Mouse (Mus musculus) B cell, adult 2 months (primary cell): ENCODE data around the gene Nme4.
"Not testable (repeated sequence)": the region's sequence is repeated elsewhere in the genome, so short reads cannot be mapped to it uniquely, and the experiment has no call there.

ENCODE experiments used
- DNase-seq, 2 experiments: peaks; one replicate each; pipeline ENCODE4 v3.0.0; 2022

Nme4 gene

DNA sequence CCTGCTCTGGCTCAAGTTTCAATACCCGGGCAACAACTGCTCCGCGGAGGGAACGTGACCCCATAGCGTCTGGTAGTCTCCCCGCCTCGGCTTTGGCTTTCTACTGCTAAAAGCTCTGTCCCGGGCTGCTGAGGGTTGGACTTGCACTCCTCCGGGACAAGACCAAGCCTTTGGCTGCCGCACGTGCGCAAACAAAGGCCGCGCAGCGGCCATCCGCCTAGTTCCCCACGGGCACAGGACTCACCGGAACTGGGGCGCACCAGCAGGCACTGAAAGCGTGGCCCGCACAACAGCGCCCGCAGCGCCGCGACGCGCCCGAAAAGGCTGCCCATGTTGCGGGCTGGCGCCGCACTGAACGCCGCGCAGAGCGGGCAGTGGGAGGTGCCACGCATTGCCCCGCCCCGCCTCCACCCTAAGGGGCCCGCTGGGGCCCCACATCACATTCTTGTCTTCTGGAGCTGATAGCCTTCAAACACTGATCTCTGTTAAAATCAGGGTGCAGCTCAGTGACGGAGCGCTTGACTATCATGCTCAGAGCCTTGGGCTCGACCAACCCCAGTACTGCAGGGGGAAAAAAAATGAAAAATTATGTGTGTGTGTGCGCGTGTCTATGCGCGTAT lies at the start of gene Nme4:
Gene Nme4, minus strand, starts transcription at position 482 of the 620 bp plus-strand sequence.
- peak; percentile 62 to 64 for DNase-seq

DNA sequence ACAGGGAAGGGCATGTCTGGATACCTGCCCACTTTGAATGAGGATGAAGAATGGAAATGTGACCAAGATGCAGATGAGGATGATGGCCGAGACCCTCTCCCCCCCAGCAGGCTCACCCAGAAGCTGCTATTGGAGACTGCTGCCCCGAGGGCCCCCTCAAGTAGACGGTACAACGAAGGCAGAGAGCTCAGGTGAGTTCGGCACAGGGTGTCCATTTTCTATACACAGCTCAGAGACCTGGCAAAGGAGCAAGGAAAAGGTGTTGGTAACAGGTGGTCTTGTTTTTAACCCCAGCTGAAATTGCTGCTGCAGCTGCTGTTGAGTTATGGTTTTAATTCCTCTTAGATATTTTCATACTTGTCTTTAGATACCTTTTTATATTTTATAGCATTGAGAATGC lies 48.0 kb upstream of the Nme4 start:
- no peak for DNase-seq

- no peak for DNase-seq
Observed at GRCm38 (mm10) chr17:26142796-26143195, 47.4 kb upstream of the Nme4 start.

DNA sequence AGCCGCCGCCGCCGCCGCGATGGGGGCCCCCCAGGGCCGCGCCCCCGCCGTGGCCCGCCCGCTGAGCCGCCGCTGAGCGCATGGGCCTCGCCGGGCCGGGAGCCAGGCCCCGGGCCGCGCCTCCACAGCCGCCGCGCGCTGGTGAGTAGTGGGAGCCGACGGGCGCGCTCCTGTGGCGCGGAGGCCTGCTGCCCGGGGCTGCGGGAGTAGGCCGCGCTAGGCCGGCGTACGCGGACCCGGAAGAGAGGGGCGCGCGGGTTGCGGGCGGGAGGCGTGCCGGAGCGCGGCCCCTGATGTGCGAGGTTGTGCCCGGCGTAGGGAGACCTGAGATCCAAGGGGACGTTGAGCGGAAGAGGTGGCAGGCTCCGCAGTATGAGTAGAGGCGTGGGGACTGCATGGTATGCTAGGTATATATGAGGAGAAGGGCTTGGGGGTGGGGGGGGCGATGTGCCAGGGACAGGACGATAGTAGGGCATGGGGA lies 43.5 kb upstream of the Nme4 start:
- DNase-seq, result no peak

DNA sequence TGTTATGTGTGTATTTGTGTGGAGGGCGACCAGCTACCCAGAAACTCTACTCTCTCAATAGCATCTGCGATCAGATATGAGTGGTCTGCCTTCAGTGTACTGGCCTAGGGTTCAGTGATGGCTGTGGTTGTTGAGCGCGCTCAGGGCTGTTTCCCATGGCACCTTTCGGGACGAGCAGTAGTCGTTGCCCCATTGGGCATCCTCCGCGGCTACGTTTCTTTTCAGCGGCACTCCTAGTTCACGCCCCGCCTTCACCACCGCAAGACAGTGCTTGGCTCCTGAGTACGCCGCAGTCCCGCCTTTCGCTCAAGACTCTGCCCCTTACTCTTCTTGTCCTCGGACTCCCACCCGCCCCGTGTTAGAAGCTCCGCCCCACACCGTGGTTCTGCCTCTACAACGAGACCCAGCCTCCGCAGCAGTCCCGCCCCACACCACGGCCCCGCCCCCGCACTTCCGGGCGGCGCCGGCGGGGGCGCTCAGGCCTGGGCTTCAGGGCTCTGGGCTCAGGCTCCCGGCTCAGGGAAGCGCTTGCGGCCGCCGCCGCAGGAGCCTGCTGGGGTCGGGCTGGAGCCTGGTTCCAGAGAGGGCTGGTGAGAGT lies 42.9 kb upstream of the Nme4 start, which contains the start of gene Axin1:
Gene Axin1, plus strand, starts transcription at position 450 of the 598 bp plus-strand sequence.
- DNase-seq, result peak; percentile 95 to 96

- DNase-seq, result no peak
Observed at GRCm38 (mm10) chr17:26137751-26138130, 42.3 kb upstream of the Nme4 start.

DNA sequence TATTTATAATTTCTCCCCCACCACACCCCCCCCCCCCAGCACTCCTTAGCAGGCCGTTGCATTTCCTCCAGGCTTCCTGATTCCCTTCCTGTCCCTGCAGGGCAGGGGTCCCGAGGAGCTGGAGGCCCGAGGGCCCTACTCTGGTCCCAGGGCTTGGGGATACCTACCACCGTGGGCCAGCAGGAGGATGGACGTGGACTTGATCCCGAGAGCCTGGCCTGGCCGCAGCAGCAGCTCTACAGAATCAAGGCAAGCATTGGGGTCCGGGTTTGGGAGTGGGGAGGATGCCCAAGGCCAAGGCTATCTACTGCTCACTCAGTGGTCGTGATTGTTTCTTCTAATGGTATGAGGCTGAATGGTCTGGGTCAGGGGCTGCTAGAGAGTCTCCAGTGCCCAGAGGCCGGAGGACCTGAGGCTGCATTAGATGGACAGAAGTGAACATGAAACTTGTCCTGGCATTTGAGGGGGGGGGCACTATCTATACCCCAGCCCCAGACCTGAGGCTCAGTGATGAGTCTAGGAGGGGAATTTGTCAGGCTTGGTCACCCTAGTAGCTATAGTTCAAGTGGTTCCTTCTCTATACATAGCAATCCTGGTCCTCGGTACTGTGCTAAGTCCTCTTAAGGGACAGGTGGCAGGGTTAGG lies 41.8 kb upstream of the Nme4 start:
- no peak for DNase-seq

DNA sequence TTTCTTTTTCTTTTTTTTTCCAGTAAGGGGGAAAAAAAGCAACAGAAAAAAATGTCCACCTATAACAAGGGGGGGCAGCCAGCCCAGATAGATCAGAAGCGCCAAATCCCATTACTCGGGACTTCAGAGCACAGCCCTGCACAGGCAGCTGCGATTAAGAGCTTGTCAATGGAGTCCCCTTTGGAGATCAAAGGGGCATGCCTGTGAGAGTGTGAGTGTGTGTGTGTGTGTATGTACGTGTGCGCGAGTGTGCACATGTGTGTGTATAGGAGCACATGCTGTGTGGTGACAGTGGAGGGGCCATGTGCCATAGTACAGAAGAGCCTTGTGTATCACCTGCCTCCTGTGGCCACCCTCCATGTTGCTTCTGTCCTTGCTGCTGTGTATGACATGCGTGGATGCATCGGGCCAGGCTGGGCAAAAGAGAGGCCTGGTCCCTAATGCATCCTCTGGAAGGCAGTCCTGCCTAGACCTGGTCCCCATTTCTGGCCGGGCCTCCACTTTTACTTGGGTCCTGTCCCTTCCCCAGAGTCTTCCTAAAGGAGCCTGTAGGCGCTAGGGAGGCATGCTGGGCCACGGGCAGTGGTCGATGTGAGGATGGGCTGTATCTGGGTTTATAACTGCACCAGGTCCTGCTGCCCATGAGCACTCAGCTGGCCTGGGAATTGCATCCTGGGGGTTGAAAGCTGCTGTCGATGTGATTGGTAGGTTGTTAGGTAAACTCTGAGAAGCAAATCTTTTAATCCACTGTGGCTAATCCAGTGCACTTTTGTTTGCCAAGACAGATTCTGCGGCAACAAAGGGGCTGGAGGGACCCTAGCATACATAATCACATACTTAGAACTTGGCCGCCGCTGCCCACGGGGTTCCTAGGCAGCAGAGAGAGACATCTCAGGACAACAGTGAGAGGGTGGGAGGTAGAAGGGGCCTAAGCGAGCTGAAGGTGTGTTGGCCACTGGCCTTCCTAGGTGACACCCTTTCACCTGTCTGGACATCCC lies 36.8 kb upstream of the Nme4 start:
- no peak for DNase-seq

- no peak for DNase-seq
Observed at GRCm38 (mm10) chr17:26131062-26131732, 35.8 kb upstream of the Nme4 start.

GRCm38 (mm10) chr17:26125226-26125625 lies 29.8 kb upstream of the Nme4 start:
- DNase-seq, result no peak

- DNase-seq, result no peak
Observed at GRCm38 (mm10) chr17:26124560-26124959, 29.2 kb upstream of the Nme4 start.

GRCm38 (mm10) chr17:26123267-26123684 lies 27.9 kb upstream of the Nme4 start, which contains the start of gene Mrpl28:
Gene Mrpl28 (plus strand): TSS chr17:26123500.
- peak; percentile 82 to 86 for DNase-seq

- DNase-seq, result no peak
Observed at GRCm38 (mm10) chr17:26122431-26123140, 27.2 kb upstream of the Nme4 start.

DNA sequence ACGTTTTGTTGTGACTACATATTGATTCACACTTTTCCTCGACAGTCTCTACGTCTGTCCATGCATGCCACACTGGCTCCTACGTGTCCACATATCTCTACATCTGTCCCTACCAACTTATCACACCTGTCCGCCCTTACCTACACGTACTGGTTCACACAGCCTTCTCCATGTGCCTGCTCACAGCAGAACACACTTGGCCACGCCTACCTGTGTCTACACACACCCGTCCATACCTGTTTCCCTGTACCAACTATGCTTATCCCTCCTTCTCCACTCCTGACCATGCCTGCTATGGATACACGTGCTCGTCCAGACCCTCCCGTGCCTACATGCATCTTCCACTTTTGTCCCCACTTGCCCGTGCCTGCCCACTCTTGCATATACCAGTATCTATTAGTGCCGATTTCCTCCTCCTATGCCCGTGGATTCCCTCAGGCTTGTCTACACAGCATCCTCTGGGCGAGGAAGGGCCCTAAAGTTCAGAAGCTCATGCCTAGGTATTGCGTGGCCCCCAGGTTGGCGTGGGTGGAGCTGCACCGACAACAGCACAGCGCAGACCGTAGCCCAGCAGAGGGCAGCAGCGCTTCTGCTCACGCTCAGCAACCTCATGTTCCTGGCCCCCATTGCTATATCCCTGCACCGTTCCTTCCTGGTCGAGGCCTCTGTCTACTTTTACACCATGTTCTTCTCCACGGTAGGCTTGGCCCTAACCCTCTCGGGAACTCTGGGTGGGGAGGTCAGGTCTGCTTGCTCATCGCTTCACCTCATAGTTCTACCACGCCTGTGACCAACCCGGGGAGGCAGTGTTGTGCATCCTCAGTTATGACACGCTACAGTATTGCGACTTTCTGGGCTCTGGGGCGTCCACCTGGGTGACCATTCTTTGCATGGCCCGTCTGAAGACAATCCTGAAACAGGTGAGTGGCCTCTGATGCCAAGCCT lies 24.6 kb upstream of the Nme4 start:
- DNase-seq, result peak; percentile 67 to 68

- no peak for DNase-seq
Observed at GRCm38 (mm10) chr17:26116503-26117258, 21.3 kb upstream of the Nme4 start.

DNA sequence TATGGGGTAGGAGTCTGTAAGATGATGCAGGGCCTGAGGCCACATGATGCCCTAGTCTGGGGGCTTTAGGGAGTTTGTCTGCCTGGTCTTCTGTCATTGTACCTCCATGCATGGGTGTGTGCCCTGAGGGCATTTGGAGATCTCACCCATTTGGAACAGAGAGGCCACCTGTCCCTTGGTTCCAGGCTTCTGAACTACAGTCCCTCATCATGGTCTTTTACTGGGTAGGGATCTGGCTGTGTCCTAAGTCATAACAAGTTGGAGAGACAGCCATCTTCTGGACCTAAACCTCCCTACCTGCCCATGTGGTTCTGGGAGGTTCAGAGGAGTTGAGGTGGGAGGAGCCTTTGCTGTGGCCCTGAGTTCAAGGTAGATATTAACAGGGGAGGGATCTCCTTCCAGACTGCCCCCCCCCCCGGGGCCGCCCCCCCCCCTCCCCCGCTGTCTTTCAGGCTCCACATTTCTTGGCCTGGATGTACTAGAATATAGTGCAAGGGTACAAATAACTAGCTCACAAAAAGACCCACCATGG lies 20.6 kb upstream of the Nme4 start:
- DNase-seq, result no peak

DNA sequence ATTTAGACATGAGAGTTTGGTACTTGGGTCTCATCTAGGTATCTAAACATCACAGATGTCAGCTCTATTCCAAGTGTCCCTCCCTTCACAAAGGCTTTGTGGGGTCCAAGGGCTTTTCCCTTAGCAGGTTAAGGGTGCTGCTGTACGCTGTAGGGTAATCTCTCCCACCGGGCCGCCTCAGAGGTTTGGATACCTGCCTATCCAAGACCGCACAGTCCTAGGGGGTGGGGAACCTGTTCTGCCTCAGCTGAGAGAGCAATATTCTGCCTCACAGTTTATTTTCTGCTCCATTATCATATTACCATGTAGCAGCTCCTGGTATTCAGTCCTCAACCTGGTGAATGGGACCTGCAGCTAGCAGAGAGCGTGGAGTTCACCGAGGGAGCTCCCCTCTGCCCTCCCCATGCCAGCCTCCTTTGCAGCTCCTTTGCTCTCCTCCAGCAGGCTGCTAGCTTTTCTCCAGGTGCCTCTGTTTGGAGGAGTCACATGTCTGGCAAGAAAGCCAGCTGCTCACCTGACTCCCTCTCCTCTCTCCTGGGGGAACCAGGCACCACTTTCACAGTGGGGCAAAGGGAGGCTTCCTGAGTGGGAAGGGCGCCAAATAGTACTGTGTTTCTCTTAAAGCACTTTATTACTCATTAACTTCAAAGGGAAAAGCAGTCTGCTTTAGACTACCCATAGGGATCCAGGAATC lies 19.9 kb upstream of the Nme4 start:
- no peak for DNase-seq

DNA sequence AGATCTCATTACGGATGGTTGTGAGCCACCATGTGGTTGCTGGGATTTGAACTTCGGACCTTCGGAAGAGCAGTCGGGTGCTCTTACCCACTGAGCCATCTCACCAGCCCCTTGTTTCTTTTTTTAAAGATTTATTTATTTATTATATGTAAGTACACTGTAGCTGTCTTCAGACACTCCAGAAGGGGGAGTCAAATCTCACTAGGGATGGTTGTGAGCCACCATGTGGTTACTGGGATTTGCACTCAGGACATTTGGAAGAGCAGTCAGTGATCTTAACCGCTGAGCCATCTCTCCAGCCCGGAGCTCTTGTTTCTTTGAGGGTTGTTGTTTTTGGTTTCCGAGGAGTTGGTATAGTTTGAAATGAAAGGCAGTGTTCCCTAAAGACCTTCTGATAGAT lies 19.1 kb upstream of the Nme4 start:
- not testable (repeated sequence) for DNase-seq

DNA sequence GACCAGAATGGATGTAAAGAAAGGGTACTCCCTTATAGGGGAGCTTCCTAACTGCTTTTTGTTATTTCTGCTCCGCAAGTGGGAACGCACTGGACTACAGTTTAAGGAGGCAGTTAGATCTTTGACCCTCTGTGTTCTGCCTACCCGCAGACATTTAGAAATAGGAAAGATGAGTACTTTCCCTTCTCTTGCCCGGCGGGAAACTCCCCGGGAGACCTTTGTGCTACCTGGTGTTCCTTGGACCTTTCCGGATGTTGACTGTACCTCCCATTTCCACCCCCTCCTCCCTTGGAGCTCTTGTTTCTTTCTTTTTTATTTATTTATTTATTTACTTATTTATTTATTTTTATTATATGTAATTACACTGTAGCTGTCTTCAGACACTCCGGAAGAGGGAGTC lies 18.7 kb upstream of the Nme4 start:
- DNase-seq, result no peak
